Mouse (Mus musculus) liver, embryonic 12.5 days (tissue): ENCODE results near the gene Snx29. TPM values are rescaled to one million over a fixed set of nuclear protein-coding genes. Genes with fewer than 3 reads are reported as not detected.

ENCODE experiments used
- polyA plus RNA-seq: library from polyadenylated mRNA; unstranded; fragments of >200 nt; fragmentation: Nextera tagmentation; extraction: Ambion mirVana; gene quantifications from 2 replicates; pipeline ENCODE4 v1.2.1, GENCODE M21; 2016

The Snx29 gene
- polyA plus RNA-seq, 1 experiment from 2014 or later = 4.9 TPM

Other genes starting within 250 kb of the Snx29 start
- gene Txndc11, start 188.3 kb upstream of the Snx29 start, polyA plus RNA-seq = 24.7 and 25.3 TPM in 2 replicates
- 52.5 and 55.0 TPM in 2 replicates for gene Zc3h7a, start 146.5 kb upstream of the Snx29 start, polyA plus RNA-seq
- 207 TPM in 2 replicates for gene Rsl1d1, start 119.6 kb upstream of the Snx29 start, polyA plus RNA-seq
- gene Gspt1, start 68.6 kb upstream of the Snx29 start, polyA plus RNA-seq = 103 TPM in 2 replicates
- gene Tnfrsf17, start 9.1 kb upstream of the Snx29 start, polyA plus RNA-seq = not detected in 2 replicates